Mouse (Mus musculus) kidney, postnatal 25 days (tissue): ENCODE measurements around the gene Sarnp.
"Not testable (repeated sequence)": the region's sequence is repeated elsewhere in the genome, so short reads cannot be mapped to it uniquely, and the experiment has no call there.

ENCODE experiments used
- DNase-seq, 2 experiments: peaks; one replicate each; pipeline ENCODE4 v3.0.0; 2021; ENCODE audit warnings: mixed read lengths in 2 of 2

The Sarnp gene

DNA sequence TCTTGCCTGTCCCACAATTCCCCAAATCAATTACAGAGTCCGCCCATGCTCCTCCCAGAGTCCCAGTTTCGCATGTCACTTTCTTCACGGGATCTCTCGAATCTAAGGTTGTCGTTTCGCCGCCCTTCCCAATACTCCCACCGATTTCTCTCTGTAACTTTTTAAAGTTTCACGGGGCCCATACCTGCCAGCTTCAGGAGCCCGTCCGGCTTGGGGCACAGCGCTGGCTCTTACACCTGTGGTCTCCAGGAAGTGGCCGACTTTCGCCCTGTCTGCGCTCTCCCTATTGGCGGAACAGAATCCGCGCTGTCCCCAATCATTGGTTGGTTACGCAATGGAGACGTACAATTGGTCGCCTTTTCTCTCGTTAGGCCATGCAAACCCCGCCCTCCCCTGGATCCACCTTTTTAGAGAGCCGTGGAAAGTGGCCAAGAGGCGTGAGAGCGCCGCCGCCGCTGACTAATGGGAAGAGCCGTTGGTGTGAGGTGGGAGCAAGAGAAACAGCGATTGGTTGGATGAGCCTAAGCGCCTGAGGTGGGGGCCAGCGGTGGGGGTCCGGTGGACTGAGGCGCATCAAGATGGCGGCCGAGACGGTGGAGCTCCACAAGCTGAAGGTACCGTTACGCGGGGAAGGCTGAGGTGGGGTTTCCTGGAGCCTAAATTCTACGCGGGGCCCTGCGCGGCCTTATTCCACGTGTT is 4.4 kb downstream of the Sarnp start, which contains the start of gene Ormdl2:
TSS of gene Ormdl2 (minus strand) at position 288 of the 699 bp plus-strand sequence.
- DNase-seq, result peak; percentile 99

- DNase-seq, result no peak
Observed at GRCm38 (mm10) chr10:128822135-128822534, 5.0 kb downstream of the Sarnp start.

- DNase-seq, result not testable (repeated sequence)
Observed at GRCm38 (mm10) chr10:128823087-128823486, 6.0 kb downstream of the Sarnp start.

DNA sequence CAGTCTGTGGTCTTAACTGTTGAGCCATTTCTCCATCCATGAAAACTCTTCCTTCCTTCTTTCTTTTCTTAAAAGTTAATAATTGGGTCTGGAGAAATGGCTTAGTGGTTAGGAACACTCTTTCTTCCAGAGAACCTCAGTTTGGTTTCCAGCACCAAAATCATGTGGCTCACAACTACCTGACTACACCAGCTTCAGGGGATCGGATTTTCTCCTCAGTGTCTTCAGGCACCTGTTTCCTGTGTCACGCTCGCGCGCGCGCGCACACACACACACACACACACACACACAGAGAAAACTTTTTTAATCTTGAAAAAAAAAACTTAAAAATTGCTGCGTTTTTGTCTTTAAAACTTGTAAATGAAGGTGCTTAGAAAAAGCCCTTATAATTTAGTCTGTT is 6.7 kb downstream of the Sarnp start:
- no peak for DNase-seq

DNA sequence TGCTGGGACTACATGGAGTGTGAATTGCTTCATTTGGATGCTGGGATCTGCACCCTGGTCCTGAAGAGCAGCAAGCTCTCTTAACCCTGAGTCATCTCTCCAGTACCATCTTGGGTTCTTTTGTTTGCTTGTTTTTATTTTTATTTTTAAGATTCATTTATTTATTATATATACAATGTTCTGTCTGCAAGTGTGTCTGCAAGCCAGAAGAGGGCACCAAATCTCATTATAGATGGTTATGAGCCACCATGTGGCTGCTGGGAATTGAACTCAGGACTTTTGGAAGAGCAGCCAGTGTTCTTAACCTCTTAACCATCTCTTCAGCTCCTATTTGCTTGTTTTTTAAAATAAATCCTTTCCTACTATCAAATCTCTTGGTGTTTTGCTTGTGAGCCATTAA is 20.3 kb downstream of the Sarnp start:
- DNase-seq, result no peak

DNA sequence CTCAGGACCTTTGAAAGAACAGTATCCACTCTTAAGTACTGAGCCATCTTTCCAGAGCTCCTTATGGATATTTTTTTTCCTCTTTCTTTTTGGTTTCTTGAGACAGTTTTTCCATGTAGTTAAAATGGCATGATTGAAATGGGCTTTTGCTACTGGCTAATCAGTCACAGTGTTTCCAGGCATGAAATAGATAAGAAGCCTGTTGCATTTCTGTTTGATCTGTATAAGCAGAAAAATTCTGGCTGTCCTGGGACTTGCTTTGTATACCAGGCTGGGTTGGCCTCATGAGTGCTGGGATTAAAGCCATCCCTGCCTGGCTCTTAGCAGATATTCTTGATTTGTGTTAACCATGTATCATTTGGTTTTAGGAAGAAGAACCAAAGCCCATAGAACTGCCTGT is 22.3 kb downstream of the Sarnp start:
- DNase-seq, result no peak

DNA sequence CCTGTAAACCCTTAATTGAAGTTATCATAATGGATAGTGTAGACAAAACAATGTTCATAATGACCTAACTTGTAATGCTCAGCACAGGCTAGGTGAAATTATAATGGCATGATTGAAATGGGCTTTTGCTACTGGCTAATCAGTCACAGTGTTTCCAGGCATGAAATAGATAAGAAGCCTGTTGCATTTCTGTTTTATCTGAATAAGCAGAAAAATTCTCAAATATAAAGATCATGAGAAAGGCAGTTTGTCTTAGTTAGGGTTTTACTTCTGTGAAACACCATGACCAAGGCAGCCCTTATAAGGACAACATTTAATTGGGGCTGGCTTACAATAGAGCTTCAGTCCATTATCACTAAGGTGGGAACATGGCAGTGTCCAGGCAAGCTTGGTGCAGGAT is 23.5 kb downstream of the Sarnp start:
- DNase-seq, result no peak

DNA sequence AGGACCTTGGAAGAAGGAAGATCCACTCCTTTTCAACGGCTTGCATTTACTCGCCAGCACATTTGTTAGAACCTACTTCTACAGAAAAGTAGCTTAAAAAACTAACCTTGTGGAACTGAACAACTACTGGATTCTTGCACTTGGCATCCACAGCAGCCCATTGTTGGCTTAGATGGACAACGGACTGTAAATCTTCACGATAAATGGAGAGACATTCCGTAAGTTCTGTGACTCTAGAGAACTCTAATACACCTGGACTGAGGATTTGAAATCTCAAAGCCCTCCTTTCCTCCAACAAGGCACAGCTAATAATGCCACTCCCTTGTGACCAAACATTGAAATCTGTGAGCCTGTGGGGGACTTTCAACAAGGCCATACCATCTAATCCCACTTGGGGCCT is 26.1 kb downstream of the Sarnp start:
- no peak for DNase-seq

GRCm38 (mm10) chr10:128845516-128845915 is 28.4 kb downstream of the Sarnp start:
- peak in 1 of 2 experiments; percentile 32 for DNase-seq

GRCm38 (mm10) chr10:128846664-128847063 is 29.5 kb downstream of the Sarnp start:
- DNase-seq, result no peak

- DNase-seq, result peak in 1 of 2 experiments; percentile 37
Observed at GRCm38 (mm10) chr10:128848426-128848825, 31.3 kb downstream of the Sarnp start.

DNA sequence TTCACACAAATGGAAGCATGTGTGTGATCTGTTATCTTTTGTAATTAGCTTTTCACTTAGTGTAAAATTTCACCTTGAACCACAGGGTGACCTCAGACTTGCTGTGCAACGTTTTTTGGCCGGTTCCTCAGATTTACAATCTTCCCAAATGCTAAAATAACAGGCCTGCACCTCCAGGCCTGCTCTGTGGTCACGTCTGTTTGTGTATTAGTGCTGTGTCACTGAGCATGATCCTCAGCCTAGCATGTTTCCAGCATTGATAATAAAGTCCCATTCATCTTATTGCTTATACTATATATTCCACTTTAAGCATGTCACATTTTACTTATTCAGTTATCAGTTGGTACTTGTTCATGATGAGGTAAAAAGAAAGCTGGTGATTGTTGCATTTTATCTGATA is 33.2 kb downstream of the Sarnp start:
- DNase-seq, result no peak

DNA sequence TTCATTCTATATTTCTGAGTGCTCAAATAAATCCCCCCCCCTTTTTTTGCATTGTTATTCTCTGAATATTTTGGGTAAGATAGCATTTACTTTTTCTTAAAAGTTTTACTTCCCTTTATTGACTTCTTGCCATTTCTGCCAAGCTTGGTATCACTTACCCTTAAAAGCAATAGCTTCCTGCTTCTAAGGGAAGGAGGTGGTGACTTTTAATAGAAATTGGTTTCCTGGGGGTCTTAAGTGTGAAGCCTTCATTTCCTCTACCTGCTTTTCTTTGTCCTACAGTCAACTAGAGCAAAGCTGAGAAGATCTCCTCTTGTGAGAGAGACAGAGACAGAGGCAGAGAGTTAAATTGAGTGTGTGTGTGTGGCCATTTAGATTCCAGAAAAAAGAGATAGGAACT is 44.0 kb downstream of the Sarnp start:
- DNase-seq, result no peak

DNA sequence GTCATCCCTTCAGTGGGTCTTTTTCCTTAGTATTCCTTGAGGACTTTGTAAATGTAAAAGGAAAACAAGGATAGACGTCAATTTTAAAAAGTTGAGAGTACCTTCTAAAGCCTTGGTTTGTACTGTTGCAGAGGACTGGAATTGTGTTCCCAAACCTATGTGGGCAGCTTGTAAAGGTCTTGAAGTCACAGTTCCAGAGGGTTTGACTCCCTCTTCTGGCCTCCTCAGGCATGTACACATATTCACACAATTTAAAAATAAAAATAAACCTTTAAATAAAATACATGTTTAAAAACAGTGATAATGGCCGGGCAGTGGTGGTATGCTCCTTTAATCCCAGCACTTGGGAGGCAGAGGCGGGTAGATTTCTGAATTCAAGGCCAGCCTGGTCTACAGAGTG is 48.9 kb downstream of the Sarnp start:
- no peak for DNase-seq

DNA sequence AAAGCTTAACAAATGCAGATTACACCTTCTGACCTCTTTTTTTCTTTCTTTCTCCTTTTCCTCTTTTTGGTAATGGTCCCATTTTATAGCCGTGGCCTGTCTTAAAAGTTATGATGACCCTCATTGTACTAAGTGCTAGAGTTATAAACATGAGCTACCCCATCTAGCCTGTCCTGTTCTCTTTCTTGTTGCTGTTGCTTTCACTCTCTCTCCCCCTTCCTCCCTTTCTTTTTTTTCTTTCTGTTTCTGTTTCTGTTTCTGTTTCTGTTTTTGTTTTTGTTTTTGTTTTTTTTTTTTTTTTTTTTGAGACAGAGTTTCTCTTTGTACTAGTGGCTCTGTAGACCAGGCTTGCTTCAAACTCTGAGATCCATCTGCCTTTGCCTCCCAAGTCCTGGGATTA is 49.4 kb downstream of the Sarnp start:
- DNase-seq, result no peak

DNA sequence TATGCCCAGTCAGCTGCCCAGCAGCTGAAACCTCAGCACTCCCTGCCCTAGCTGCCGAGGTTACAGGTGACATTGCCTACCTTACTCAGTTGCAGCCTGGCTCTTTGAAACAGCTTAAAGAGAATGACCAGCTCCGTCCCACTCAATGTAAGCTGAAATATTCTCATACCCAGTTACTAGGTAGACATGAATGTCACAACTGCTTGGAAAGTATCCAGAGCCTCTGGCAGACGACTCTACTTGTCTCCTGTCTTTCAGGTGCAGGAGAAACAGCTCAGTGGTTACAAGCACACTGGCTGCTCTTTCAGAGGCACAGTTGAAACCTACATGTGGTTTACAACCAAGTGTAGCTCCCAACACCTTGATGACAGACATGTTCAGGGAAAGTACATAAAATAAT is 53.2 kb downstream of the Sarnp start:
- no peak for DNase-seq

GRCm38 (mm10) chr10:128878291-128878690 is 61.2 kb downstream of the Sarnp start:
- no peak for DNase-seq

- DNase-seq, result no peak
Observed at GRCm38 (mm10) chr10:128878811-128879210, 61.7 kb downstream of the Sarnp start.

DNA sequence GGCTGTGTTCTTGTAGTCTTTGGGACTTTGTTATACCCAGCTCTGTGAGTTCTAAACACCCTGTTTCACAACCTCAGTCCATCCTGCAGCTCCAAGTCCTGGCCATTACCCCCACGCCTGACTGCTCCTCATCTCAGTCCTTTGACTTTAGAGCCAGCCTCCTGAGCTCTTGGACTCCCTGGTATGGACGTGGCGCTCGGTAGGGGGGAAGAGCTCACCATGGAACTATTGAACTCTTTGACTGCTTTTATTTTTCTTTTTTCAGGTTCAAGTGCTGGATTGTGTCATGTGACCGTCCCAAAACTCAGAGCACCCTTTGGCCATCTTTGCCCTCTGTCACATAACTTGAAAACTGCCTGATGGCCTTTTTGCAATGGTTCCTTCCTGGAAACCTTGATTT is 64.9 kb downstream of the Sarnp start:
- DNase-seq, result peak; percentile 47 to 83

DNA sequence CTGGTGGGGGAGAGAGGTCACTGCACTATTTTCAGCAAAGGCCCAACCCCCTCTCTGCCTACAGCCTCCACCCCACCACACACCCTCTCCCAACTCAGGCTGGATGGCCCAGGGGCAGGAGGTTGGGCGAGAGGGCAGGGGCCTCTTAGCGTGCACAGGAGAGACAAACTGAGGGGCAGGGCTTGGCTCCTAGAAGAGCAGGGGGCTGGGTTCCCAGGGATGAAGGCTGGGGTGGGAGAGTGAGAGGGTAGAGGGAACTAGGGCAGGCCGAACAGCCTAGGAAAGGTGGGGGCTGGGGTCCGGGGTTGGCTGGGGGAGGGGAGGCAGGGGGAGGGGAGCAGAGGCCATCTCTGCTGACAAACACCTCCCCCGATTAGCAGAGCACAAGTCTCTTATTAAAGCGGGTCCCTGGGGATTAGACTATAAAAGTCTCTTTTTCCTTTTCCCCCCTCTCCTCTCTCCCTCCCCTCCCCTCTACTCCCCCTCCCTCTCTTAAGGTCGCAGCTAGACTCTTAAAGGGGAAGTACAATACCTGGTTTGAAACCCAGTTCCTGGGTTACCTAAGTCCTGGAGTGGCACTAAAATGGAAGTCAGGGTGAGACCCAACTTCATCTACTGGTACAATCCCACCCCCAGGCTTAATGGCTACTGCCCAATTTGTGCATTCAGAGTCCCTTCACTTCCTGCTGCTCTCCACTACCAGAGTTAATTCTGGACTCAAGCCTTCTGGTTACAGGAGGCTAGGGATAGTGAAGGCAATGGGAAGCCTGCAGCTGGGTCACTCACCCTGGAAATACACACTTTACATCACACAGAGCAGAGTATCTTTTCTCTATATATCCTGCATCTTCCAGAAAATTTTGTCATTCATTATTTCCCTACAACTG is 72.1 kb downstream of the Sarnp start:
- DNase-seq, result no peak

DNA sequence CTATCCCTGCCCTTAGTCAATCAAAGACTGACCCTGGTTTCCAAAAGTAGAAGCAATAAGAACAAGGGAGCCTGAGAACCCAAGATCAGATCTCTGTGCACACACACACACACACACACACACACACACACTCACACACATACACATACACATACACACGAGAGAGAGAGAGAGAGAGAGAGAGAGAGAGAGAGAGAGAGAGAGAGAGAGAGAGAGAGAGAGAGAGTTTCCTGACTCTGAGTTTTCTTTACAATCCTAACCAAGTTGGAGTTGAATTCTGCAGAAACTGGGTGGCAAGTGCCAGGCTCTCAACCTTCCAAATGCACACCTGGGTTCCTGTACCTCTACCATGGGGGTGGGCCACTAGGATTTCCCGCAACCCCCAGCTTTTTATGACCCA is 72.7 kb downstream of the Sarnp start:
- DNase-seq, result no peak

- no peak for DNase-seq
Observed at GRCm38 (mm10) chr10:128890383-128891295, 73.5 kb downstream of the Sarnp start.
